Comparison of ENCODE assay signal across 12 mouse cellular contexts in genomic region chrX:142972443-142972970, GRCm38 (mm10). TPM values are rescaled to one million over a fixed set of nuclear protein-coding genes. Genes with fewer than 3 reads are reported as not detected.
DNase-seq lines count a peak whose midpoint lies in the region; ATAC-seq and TF ChIP-seq lines count a peak whose summit lies in the region.
"Had no signal": no experiment of that assay in that cellular context is flagged by ENCODE, and none has a peak within 500 bp of the region (broad histone marks: within the 10 kb centered on the region; RNA-seq: fewer than 3 reads in every experiment).

No protein-coding gene starts in this region.

- no peak for TF ChIP-seq CTCF in testis, adult 2 months (IDR thresholded peaks at IDR 0.05; ENCODE audit: control insufficient read depth, insufficient read depth, insufficient replicate concordance, low read depth, low read length)
- no peak for TF ChIP-seq CTCF in stomach, postnatal 0 days (IDR thresholded peaks at IDR 0.05; ENCODE audit: low read depth)

- peak overlapping the region; percentile 68 for H3K27ac ChIP-seq in testis, adult 2 months (ENCODE audit: control insufficient read depth, insufficient read depth, low read depth, low read length)
- peak overlapping the region; percentile 83 for H3K27ac ChIP-seq in liver, embryonic 13.5 days
- no peak overlapping the region for H3K27ac ChIP-seq in stomach, postnatal 0 days (replicated peaks)
- H3K27ac ChIP-seq: embryonic facial prominence, embryonic 12.5 days; hindbrain, embryonic 13.5 days had no signal

- peak overlapping the region; percentile 41 for H3K9ac ChIP-seq in liver, embryonic 13.5 days
- H3K9ac ChIP-seq in stomach, postnatal 0 days (ENCODE audit: low read length), result no peak overlapping the region
- H3K9ac ChIP-seq: embryonic facial prominence, embryonic 12.5 days; hindbrain, embryonic 13.5 days had no signal

- TF ChIP-seq POLR2A in testis, adult 2 months (IDR thresholded peaks at IDR 0.05; ENCODE audit: control insufficient read depth, low read depth, low read length), result no peak

- H3K4me1 ChIP-seq in testis, adult 2 months (ENCODE audit: control insufficient read depth, insufficient read depth, low read length), result no peaks in the 10 kb centered on the region; the same call in 1 of the 2 replicates
- H3K4me1 ChIP-seq in liver, embryonic 13.5 days (replicated peaks), result peaks cover 32% of the 10 kb centered on the region
- H3K4me1 ChIP-seq in stomach, postnatal 0 days (replicated peaks; ENCODE audit: control insufficient read depth, insufficient read depth), result no peaks in the 10 kb centered on the region
- H3K4me1 ChIP-seq: embryonic facial prominence, embryonic 12.5 days; hindbrain, embryonic 13.5 days had no signal

- H3K36me3 ChIP-seq in testis, adult 2 months (ENCODE audit: control insufficient read depth, insufficient read depth, low read length), result no peaks in the 10 kb centered on the region
- H3K36me3 ChIP-seq in liver, embryonic 13.5 days, result no peaks in the 10 kb centered on the region
- H3K36me3 ChIP-seq in stomach, postnatal 0 days (ENCODE audit: control insufficient read depth, insufficient read depth, low read length), result no peaks in the 10 kb centered on the region
- H3K36me3 ChIP-seq: embryonic facial prominence, embryonic 12.5 days; hindbrain, embryonic 13.5 days had no signal

- ATAC-seq in liver, embryonic 13.5 days (ENCODE audit: low read depth), result peak; percentile 98
- ATAC-seq in stomach, postnatal 0 days (ENCODE audit: low FRiP score, low TSS enrichment), result no peak
- ATAC-seq: Patski had no signal

- no peaks in the 10 kb centered on the region for H3K9me3 ChIP-seq in liver, embryonic 13.5 days (replicated peaks)
- no peaks in the 10 kb centered on the region for H3K9me3 ChIP-seq in stomach, postnatal 0 days (ENCODE audit: control insufficient read depth, low read length)
- H3K9me3 ChIP-seq: embryonic facial prominence, embryonic 12.5 days; hindbrain, embryonic 13.5 days had no signal

- no peak for DNase-seq in testis, postnatal 14 days (ENCODE audit: low spot score)
- DNase-seq in embryo, embryonic 10.5 days (ENCODE audit: low spot score), result peak; percentile 40
- peak; percentile 70 for DNase-seq in liver, embryonic 13.5 days
- peak; percentile 14 for DNase-seq in stomach, postnatal 0 days (ENCODE audit: low spot score)
- no peak for DNase-seq in left cerebral cortex, adult 9 months (ENCODE audit: low spot score in 2 of 2)
- DNase-seq in left cerebral cortex, adult 11 months (ENCODE audit: low spot score), result no peak
- DNase-seq: lung, adult 2 months; thymus, postnatal 36 days had no signal

- TF ChIP-seq EP300 in stomach, postnatal 0 days (optimal IDR thresholded peaks at IDR 0.05), result no peak

- H3K4me3 ChIP-seq in testis, adult 2 months (ENCODE audit: control insufficient read depth, low read depth, low read length), result no peak overlapping the region
- H3K4me3 ChIP-seq in liver, embryonic 13.5 days (replicated peaks), result no peak overlapping the region
- no peak overlapping the region for H3K4me3 ChIP-seq in stomach, postnatal 0 days (ENCODE audit: low read depth, low read length)
- H3K4me3 ChIP-seq: embryonic facial prominence, embryonic 12.5 days; hindbrain, embryonic 13.5 days had no signal

- H3K27me3 ChIP-seq in testis, adult 2 months (ENCODE audit: control insufficient read depth, insufficient read depth, low read length), result no peaks in the 10 kb centered on the region
- H3K27me3 ChIP-seq in liver, embryonic 13.5 days, result no peaks in the 10 kb centered on the region
- no peaks in the 10 kb centered on the region for H3K27me3 ChIP-seq in stomach, postnatal 0 days (ENCODE audit: control insufficient read depth, insufficient read depth, low read length)

- H3K4me2 ChIP-seq in liver, embryonic 13.5 days, result peak overlapping the region; percentile 47
- H3K4me2 ChIP-seq in stomach, postnatal 0 days (replicated peaks; ENCODE audit: low read depth), result no peak overlapping the region
- H3K4me2 ChIP-seq: embryonic facial prominence, embryonic 12.5 days; hindbrain, embryonic 13.5 days had no signal

- 27% methylated on average over 7 of the region's 7 CpGs for WGBS in liver, embryonic 13.5 days (ENCODE audit: insufficient replicate concordance)
- WGBS in stomach, postnatal 0 days, result 46% methylated on average over 7 of the region's 7 CpGs

RNA-seq across cellular contexts. Expression of gene Ammecr1, which starts 6.0 kb away (rescaled TPM):
- polyA plus RNA-seq in testis, adult 2 months (2012; rRNA removed), result 0.66 and 0.99 TPM in 2 replicates
- polyA plus RNA-seq in liver, embryonic 13.5 days (2015; fragmentation: Nextera tagmentation; extraction: Ambion mirVana), result 16.6 and 20.2 TPM in 2 replicates
- polyA plus RNA-seq in stomach, postnatal 0 days (2015; fragmentation: Nextera tagmentation; extraction: Ambion mirVana), result 6.3 and 7.1 TPM in 2 replicates

Comparison
In these comparisons a context has a peak if more than half of its experiments do, and no peak if none do; other contexts are left out.
1. DNase-seq: peak in embryo, embryonic 10.5 days (single experiment), liver, embryonic 13.5 days (single experiment) and stomach, postnatal 0 days (single experiment); none in testis, postnatal 14 days (single experiment), left cerebral cortex, adult 9 months (0 of 2) and left cerebral cortex, adult 11 months (single experiment).